Mouse (Mus musculus) heart, adult 2 months (tissue): ENCODE measurements at regions not wholly inside any gene's neighbourhood (a gene's known extent, or its start where the extent isn't known, plus 50 kb on each side); places are given as distances from the start of the nearest gene placed in this dataset.

Experiments
- CTCF ChIP-seq: fragments of 200-600 bp; IDR thresholded peaks from 2 replicates; pipeline ENCODE4 v1.8.1; 2022; ENCODE audit warnings: antibody characterized with exemption, mild to moderate bottlenecking, moderate library complexity
- EP300 ChIP-seq: fragments of 200-500 bp; IDR thresholded peaks from 2 replicates; pipeline ENCODE4 v1.6.1; 2011; ENCODE audit warnings: low read depth, low read length, control low read depth; ENCODE audit not compliant: insufficient read depth
- POLR2A ChIP-seq: fragments of 200-500 bp; IDR thresholded peaks from 2 replicates; pipeline ENCODE4 v1.6.1; 2011; ENCODE audit warnings: mild to moderate bottlenecking, low read depth, low read length, control low read depth; ENCODE audit not compliant: insufficient read depth

- no peak for TF ChIP-seq CTCF
- no peak for TF ChIP-seq POLR2A
- no peak for TF ChIP-seq EP300
Observed at GRCm38 (mm10) chr16:29903510-29903909, 160.7 kb upstream of the Hes1 start.
